Mouse (Mus musculus): ENCODE data around the gene Tdrkh. TPM values are rescaled to one million over a fixed set of nuclear protein-coding genes. Genes with fewer than 3 reads are reported as not detected.

Gene Tdrkh
- 10.6 and 12.6 TPM in 2 replicates for polyA plus RNA-seq (2014; fragmentation: Nextera tagmentation; extraction: Ambion mirVana)

DNA sequence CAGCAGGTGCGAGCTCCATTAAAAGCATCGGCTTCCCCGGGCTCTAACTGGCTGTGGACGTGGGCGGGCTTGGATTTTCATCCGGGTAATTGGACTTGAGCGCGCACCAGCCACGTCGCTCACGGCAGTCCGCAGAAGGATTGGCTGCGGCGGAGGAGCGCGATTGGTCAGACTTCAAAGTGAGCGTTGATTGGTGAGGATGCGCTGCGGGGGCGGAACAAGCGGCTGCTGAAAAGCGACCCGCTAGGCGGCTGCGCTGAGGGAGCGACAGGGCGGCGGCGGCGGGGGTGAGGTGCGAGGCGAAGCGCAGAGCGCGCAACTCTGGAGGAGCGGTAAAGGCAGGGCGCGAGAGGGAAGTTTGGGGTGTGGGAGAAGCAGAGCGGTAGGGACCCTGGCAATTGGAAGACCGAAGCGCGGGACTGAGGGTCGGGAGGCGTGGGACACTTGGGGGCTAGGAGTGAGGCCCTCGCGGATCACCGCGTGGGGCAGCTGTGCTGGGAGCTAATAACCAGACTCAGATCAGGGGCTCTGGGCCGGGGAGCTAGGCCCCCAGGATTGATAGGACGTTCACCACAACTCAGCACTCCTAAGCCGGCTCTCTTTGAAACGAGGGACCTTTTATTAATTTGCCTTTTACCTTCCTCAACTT lies at the start of gene Tdrkh:
Tdrkh (plus strand) TSS at position 243 of the 649 bp plus-strand sequence.
- Histone ChIP-seq H3K9ac (replicated peaks; ENCODE audit: low read depth, low read length) (no peak within 1 kb of the TSS), H3K36me3 (ENCODE audit: control insufficient read depth, insufficient read depth, low read length) (no peaks in the 10 kb centered on the region), H3K9me3 (ENCODE audit: control insufficient read depth, low read depth, low read length) (no peaks in the 10 kb centered on the region), H3K27ac (ENCODE audit: low read length) (no peak within 1 kb of the TSS), H3K4me2 (replicated peaks; ENCODE audit: low read depth, low read length) (peak within 1 kb of the TSS; percentile 80), H3K4me1 (ENCODE audit: control insufficient read depth, insufficient read depth, low read length) (peaks cover 8% of the 10 kb centered on the region; the same call in 1 of the 2 replicates), H3K4me3 (ENCODE audit: low read depth, low read length) (peak within 1 kb of the TSS; percentile 43), H3K27me3 (ENCODE audit: control insufficient read depth, insufficient read depth, low read length) (no peaks in the 10 kb centered on the region)
- peak; percentile 100 for ATAC-seq (ENCODE audit: insufficient number of reproducible peaks, insufficient read depth, low FRiP score, low read depth)
- WGBS = 6% methylated on average over 52 of the region's 52 CpGs

DNA sequence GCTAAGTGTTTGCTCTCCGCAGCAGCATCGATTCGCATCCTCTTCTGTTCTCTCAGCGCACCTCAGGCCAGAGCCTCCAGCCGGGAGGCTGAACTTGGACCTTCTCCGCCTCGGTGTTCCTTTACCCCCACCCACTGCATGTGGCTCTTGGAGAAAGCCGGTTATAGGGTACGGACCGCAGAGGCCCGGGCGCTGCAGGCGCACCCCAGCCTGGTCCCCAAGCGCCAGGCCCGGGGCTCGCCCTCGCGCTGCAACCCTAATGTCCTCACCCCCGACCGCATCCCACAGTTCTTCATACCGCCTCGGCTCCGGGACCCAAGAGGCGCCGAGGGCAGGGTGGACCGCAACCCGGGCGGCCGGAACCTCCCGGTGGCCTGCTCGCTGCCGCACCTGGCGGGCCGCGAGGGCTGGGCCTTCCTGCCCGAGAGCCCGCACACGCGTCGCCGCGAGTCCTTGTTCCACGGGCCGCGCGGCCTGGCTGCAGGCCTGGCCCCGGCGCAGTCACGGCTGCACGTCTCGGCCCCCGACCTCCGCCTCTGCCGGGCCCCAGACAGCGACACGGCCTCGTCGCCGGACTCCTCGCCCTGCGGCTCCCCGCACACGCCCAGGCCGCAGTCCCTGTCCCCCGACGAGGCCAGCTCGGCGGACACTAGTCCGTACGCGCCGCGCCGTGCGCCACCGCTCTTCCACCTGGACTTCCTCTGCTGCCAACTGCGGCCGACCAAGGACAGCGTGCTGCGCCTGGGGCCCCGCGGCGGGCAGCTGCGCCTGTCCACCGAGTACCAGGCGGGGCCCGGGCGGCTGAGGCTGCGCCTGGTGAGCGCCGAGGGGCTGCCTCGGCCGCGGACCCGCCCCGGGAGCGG lies 49.6 kb upstream of the Tdrkh start:
- peak overlapping the region; percentile 48 for H3K4me3 ChIP-seq (ENCODE audit: low read depth, low read length)
- peak overlapping the region; percentile 68 for H3K9ac ChIP-seq (replicated peaks; ENCODE audit: low read depth, low read length)
- ATAC-seq (ENCODE audit: insufficient number of reproducible peaks, insufficient read depth, low FRiP score, low read depth) = peak; percentile 50
- H3K27ac ChIP-seq (ENCODE audit: low read length) = 0 out of 2 replicates have a peak overlapping the region, but pooled peaks have one; percentile 6
- 5% methylated on average over 84 of the region's 97 CpGs for WGBS
- no peaks in the 10 kb centered on the region for H3K27me3 ChIP-seq (ENCODE audit: control insufficient read depth, insufficient read depth, low read length)
- peak overlapping the region; percentile 92 for H3K4me2 ChIP-seq (replicated peaks; ENCODE audit: low read depth, low read length)
- no peaks in the 10 kb centered on the region for H3K36me3 ChIP-seq (ENCODE audit: control insufficient read depth, insufficient read depth, low read length)
- H3K4me1 ChIP-seq (ENCODE audit: control insufficient read depth, insufficient read depth, low read length) = no peaks in the 10 kb centered on the region
- no peaks in the 10 kb centered on the region for H3K9me3 ChIP-seq (ENCODE audit: control insufficient read depth, low read depth, low read length)

GRCm38 (mm10) chr3:94364154-94364526 lies 48.9 kb upstream of the Tdrkh start:
- 5% methylated on average over 23 of the region's 23 CpGs for WGBS
- peak; percentile 44; the same call in 1 of the 2 replicates for ATAC-seq (ENCODE audit: insufficient number of reproducible peaks, insufficient read depth, low FRiP score, low read depth)

DNA sequence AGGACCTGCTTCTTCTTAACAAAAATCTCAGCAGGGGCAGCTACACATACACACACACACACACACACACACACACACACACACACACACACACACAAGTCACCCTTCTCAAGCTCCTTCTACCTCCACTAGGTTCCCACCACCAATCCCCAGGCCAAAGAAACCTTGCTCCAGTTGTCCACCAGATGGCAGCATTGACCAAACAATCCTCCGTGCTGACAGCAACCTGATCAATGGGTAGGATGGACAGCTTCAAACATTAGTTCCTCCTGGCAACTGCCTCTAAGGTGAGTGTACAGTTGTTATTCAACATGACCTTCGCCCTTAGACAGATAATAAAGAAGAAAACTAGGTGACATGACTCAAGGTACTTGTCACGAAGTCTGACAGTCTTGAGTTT lies 46.3 kb upstream of the Tdrkh start:
- H3K36me3 ChIP-seq (ENCODE audit: control insufficient read depth, insufficient read depth, low read length) = no peaks in the 10 kb centered on the region
- no peaks in the 10 kb centered on the region for H3K27me3 ChIP-seq (ENCODE audit: control insufficient read depth, insufficient read depth, low read length)
- H3K9me3 ChIP-seq (ENCODE audit: control insufficient read depth, low read depth, low read length) = no peaks in the 10 kb centered on the region
- H3K9ac ChIP-seq (replicated peaks; ENCODE audit: low read depth, low read length) = no peak overlapping the region
- 19% methylated on average over 3 of the region's 3 CpGs for whole genome bisulfite sequencing
- no peak for ATAC-seq (ENCODE audit: insufficient number of reproducible peaks, insufficient read depth, low FRiP score, low read depth)
- H3K4me3 ChIP-seq (ENCODE audit: low read depth, low read length) = no peak overlapping the region
- no peaks in the 10 kb centered on the region for H3K4me1 ChIP-seq (ENCODE audit: control insufficient read depth, insufficient read depth, low read length)
- H3K27ac ChIP-seq (ENCODE audit: low read length) = no peak overlapping the region
- H3K4me2 ChIP-seq (replicated peaks; ENCODE audit: low read depth, low read length) = no peak overlapping the region

More at GRCm38 (mm10) chr3:94364154-94364526, 48.9 kb upstream of the Tdrkh start:
- peak overlapping the region; percentile 68 for H3K9ac ChIP-seq (replicated peaks; ENCODE audit: low read depth, low read length)
- peak overlapping the region; percentile 48 for H3K4me3 ChIP-seq (ENCODE audit: low read depth, low read length)
- peak overlapping the region; percentile 92 for H3K4me2 ChIP-seq (replicated peaks; ENCODE audit: low read depth, low read length)
- H3K27me3 ChIP-seq (ENCODE audit: control insufficient read depth, insufficient read depth, low read length) = no peaks in the 10 kb centered on the region
- H3K4me1 ChIP-seq (ENCODE audit: control insufficient read depth, insufficient read depth, low read length) = no peaks in the 10 kb centered on the region
- H3K27ac ChIP-seq (ENCODE audit: low read length) = no peak overlapping the region
- H3K9me3 ChIP-seq (ENCODE audit: control insufficient read depth, low read depth, low read length) = no peaks in the 10 kb centered on the region
- no peaks in the 10 kb centered on the region for H3K36me3 ChIP-seq (ENCODE audit: control insufficient read depth, insufficient read depth, low read length)

DNA sequence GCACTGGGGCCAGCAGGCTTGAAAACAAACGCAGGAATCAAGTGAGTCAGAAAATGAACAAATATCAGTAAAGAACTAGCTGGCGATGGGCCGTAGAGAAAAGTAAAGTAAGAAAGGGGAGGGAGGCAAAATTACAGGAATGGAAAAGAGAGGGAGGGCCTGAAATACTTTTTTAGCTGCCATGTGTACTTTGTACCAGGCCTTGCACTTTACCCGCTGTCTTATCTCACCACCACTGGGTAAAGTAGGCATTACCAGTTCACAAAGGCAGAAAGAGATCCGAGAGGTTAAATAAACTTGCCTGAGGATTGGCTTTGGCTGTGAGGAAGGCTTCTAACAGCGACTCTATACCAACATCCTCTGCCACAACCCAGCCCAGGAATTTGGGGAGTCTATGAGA lies 45.6 kb upstream of the Tdrkh start:
- Histone ChIP-seq H3K4me2 (replicated peaks; ENCODE audit: low read depth, low read length) (no peak overlapping the region), H3K27ac (ENCODE audit: low read length) (no peak overlapping the region), H3K9ac (replicated peaks; ENCODE audit: low read depth, low read length) (no peak overlapping the region), H3K4me1 (ENCODE audit: control insufficient read depth, insufficient read depth, low read length) (0 out of 2 replicates have a peak, but pooled peaks cover 3% of the 10 kb centered on the region), H3K9me3 (ENCODE audit: control insufficient read depth, low read depth, low read length) (no peaks in the 10 kb centered on the region), H3K36me3 (ENCODE audit: control insufficient read depth, insufficient read depth, low read length) (no peaks in the 10 kb centered on the region), H3K27me3 (ENCODE audit: control insufficient read depth, insufficient read depth, low read length) (no peaks in the 10 kb centered on the region), H3K4me3 (ENCODE audit: low read depth, low read length) (no peak overlapping the region)
- WGBS = 65% methylated on average over 6 of the region's 6 CpGs
- no peak for ATAC-seq (ENCODE audit: insufficient number of reproducible peaks, insufficient read depth, low FRiP score, low read depth)

DNA sequence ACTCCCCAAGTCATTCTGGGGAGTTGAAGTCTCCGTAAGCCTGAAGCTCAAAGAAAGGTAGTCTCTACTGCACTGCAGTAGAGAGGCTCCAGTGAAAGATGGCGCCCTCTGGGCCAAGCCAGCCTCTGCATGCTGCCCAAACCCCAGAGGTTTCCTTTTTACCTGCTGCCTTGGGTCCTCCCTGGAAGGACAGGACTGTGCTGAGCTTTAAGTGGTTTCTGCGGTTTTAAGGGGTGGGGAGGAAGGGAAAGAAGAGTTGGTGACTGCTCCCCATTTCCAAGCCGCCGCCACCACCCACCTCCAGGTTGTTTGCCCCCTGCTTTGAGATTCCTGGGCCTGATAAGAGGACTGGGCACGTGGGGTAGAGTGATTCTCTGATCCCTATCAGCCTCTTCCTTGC lies 44.4 kb upstream of the Tdrkh start:
- Histone ChIP-seq H3K36me3 (ENCODE audit: control insufficient read depth, insufficient read depth, low read length) (no peaks in the 10 kb centered on the region), H3K9me3 (ENCODE audit: control insufficient read depth, low read depth, low read length) (no peaks in the 10 kb centered on the region), H3K4me1 (ENCODE audit: control insufficient read depth, insufficient read depth, low read length) (peaks cover 5% of the 10 kb centered on the region; the same call in 1 of the 2 replicates), H3K27me3 (ENCODE audit: control insufficient read depth, insufficient read depth, low read length) (no peaks in the 10 kb centered on the region), H3K27ac (ENCODE audit: low read length) (no peak overlapping the region), H3K9ac (replicated peaks; ENCODE audit: low read depth, low read length) (no peak overlapping the region), H3K4me2 (replicated peaks; ENCODE audit: low read depth, low read length) (no peak overlapping the region), H3K4me3 (ENCODE audit: low read depth, low read length) (no peak overlapping the region)
- 61% methylated on average over 6 of the region's 6 CpGs for WGBS
- ATAC-seq (ENCODE audit: insufficient number of reproducible peaks, insufficient read depth, low FRiP score, low read depth) = no peak

GRCm38 (mm10) chr3:94369709-94370108 lies 43.4 kb upstream of the Tdrkh start:
- Histone ChIP-seq H3K27ac (ENCODE audit: low read length) (no peak overlapping the region), H3K9me3 (ENCODE audit: control insufficient read depth, low read depth, low read length) (no peaks in the 10 kb centered on the region), H3K9ac (replicated peaks; ENCODE audit: low read depth, low read length) (no peak overlapping the region), H3K4me2 (replicated peaks; ENCODE audit: low read depth, low read length) (no peak overlapping the region), H3K4me1 (ENCODE audit: control insufficient read depth, insufficient read depth, low read length) (peaks cover 7% of the 10 kb centered on the region; the same call in 1 of the 2 replicates), H3K36me3 (ENCODE audit: control insufficient read depth, insufficient read depth, low read length) (no peaks in the 10 kb centered on the region), H3K27me3 (ENCODE audit: control insufficient read depth, insufficient read depth, low read length) (no peaks in the 10 kb centered on the region), H3K4me3 (ENCODE audit: low read depth, low read length) (no peak overlapping the region)
- ATAC-seq (ENCODE audit: insufficient number of reproducible peaks, insufficient read depth, low FRiP score, low read depth) = no peak
- WGBS = 67% methylated on average over 2 of the region's 2 CpGs

DNA sequence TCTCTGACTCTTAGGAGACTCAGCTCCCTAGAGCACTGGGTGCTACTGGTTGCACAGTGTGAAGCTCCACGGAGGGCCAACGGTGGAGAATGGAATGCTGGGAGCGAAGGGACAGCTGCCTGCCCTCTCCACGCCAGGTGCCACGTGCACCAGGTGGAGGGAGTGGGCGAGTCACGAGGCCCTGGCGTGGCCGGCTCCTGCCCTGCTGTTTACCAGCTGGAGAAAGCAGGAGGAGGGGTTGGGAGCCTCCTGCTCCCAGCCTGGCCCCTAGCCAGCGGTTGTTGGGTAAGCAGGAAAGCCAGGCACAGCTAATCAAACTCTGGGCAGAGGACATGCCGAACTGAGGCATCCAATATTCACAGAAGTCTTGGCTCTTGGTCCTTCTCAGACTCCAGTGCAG lies 41.4 kb upstream of the Tdrkh start:
- H3K4me2 ChIP-seq (replicated peaks; ENCODE audit: low read depth, low read length) = peak overlapping the region; percentile 21; the same call in 1 of the 2 replicates
- peaks cover 7% of the 10 kb centered on the region; the same call in 1 of the 2 replicates for H3K4me1 ChIP-seq (ENCODE audit: control insufficient read depth, insufficient read depth, low read length)
- WGBS = under 1% methylated on average over 11 of the region's 11 CpGs
- no peaks in the 10 kb centered on the region for H3K9me3 ChIP-seq (ENCODE audit: control insufficient read depth, low read depth, low read length)
- no peak overlapping the region for H3K27ac ChIP-seq (ENCODE audit: low read length)
- no peak overlapping the region for H3K9ac ChIP-seq (replicated peaks; ENCODE audit: low read depth, low read length)
- no peaks in the 10 kb centered on the region for H3K36me3 ChIP-seq (ENCODE audit: control insufficient read depth, insufficient read depth, low read length)
- no peak overlapping the region for H3K4me3 ChIP-seq (ENCODE audit: low read depth, low read length)
- no peaks in the 10 kb centered on the region for H3K27me3 ChIP-seq (ENCODE audit: control insufficient read depth, insufficient read depth, low read length)
- ATAC-seq (ENCODE audit: insufficient number of reproducible peaks, insufficient read depth, low FRiP score, low read depth) = peak; percentile 38

Measured in stomach, embryonic 14.5 days (tissue).